Mouse (Mus musculus) liver, embryonic 14.5 days (tissue): ENCODE measurements around the gene Cd55. TPM values are rescaled to one million over a fixed set of nuclear protein-coding genes. Genes with fewer than 3 reads are reported as not detected.

Source experiments
- ATAC-seq: fragments of 200-750 bp; cut with Nextera tagmentation; 2 replicates; pipeline ENCODE4 v1.8.0; 2017; ENCODE audit warnings: moderate number of reproducible peaks, mild to moderate bottlenecking, moderate library complexity; ENCODE audit not compliant: insufficient read depth
- DNase-seq, 3 experiments: peaks; one replicate each; pipeline ENCODE4 v3.0.0-alpha.2; 2012 to 2013; ENCODE audit warnings: low read depth in 3 of 3, low spot score in 3 of 3
- H3K27ac ChIP-seq: fragments of 300-500 bp; sonication (generic); 2 replicates; pipeline ENCODE4 v1.5.1; 2014; ENCODE audit warnings: moderate library complexity, mild to moderate bottlenecking, control low read depth, inconsistent platforms
- H3K27me3 ChIP-seq: fragments of 300-500 bp; sonication (generic); 2 replicates; pipeline ENCODE4 v1.6.1; 2014; ENCODE audit warnings: mild to moderate bottlenecking, low read length, moderate library complexity; ENCODE audit not compliant: control insufficient read depth, insufficient read depth
- H3K36me3 ChIP-seq: fragments of 300-500 bp; sonication (generic); replicated peaks from 2 replicates; pipeline ENCODE4 v1.6.1; 2014; ENCODE audit warnings: low read depth; ENCODE audit not compliant: control insufficient read depth, insufficient read depth
- H3K4me1 ChIP-seq, 2 experiments: fragments of 200-500 bp in 1 of 2; fragments of 300-500 bp in 1 of 2; sonication (generic) in 1 of 2; replicated peaks; 2 replicates each; pipeline ENCODE4 v1.6.1; 2012 to 2014; ENCODE audit warnings: antibody characterized with exemption in 1 of 2, inconsistent platforms in 1 of 2, low read length in 1 of 2; ENCODE audit not compliant: control insufficient read depth in 2 of 2, insufficient read depth in 2 of 2
- H3K4me2 ChIP-seq: fragments of 300-500 bp; sonication (generic); 2 replicates; pipeline ENCODE4 v1.6.1; 2014; ENCODE audit warnings: low read depth, mild to moderate bottlenecking, control low read depth, moderate library complexity
- H3K4me3 ChIP-seq, 2 experiments: fragments of 200-500 bp in 1 of 2; fragments of 300-500 bp in 1 of 2; sonication (generic) in 1 of 2; 2 replicates each; pipeline ENCODE4 v1.5.1; 2012 to 2014; ENCODE audit warnings: low read depth in 2 of 2, low read length in 2 of 2, mild to moderate bottlenecking in 2 of 2, control low read depth in 1 of 2, inconsistent platforms in 1 of 2, moderate library complexity in 1 of 2; ENCODE audit not compliant: insufficient read depth in 1 of 2
- H3K9ac ChIP-seq: fragments of 300-500 bp; sonication (generic); replicated peaks from 2 replicates; pipeline ENCODE4 v1.6.1; 2014; ENCODE audit warnings: mild to moderate bottlenecking, control low read depth, moderate library complexity
- H3K9me3 ChIP-seq: fragments of 300-500 bp; sonication (generic); 2 replicates; pipeline ENCODE4 v1.6.1; 2016; ENCODE audit warnings: low read length, mixed read lengths; ENCODE audit not compliant: control insufficient read depth
- CTCF ChIP-seq: IDR thresholded peaks from 2 replicates; pipeline ENCODE4 v1.5.1; 2016; ENCODE audit warnings: antibody characterized with exemption, low read depth, control low read depth
- EP300 ChIP-seq: IDR thresholded peaks from 2 replicates; pipeline ENCODE4 v1.6.1; 2016; ENCODE audit warnings: antibody characterized with exemption, low read depth
- WGBS: fragments of 180-500 bp; shearing (Covaris S2); extraction: QIAGEN DNeasy Blood & Tissue Kit; methylation state at CpG from one replicate; pipeline ENCODE4 v1.1.7; 2014; ENCODE audit not compliant: insufficient replicate concordance; 5-methylcytosine and 5-hydroxymethylcytosine counted together
- polyA plus RNA-seq, 2 experiments: library from polyadenylated mRNA; depleted of rRNA in 1 of 2; stranded (reverse) in 1 of 2; unstranded in 1 of 2; fragments of >200 nt; fragmentation: Nextera tagmentation in 1 of 2; extraction: Ambion mirVana in 1 of 2; gene quantifications; 2 replicates each; pipeline versions ENCODE4 v1.2.1 to v1.2.3; 2012 to 2014

Cd55 gene
- polyA plus RNA-seq (2012; rRNA removed) (10.7 and 15.9 TPM in 2 replicates), polyA plus RNA-seq (2014; fragmentation: Nextera tagmentation; extraction: Ambion mirVana) (19.6 and 21.7 TPM in 2 replicates)

DNA sequence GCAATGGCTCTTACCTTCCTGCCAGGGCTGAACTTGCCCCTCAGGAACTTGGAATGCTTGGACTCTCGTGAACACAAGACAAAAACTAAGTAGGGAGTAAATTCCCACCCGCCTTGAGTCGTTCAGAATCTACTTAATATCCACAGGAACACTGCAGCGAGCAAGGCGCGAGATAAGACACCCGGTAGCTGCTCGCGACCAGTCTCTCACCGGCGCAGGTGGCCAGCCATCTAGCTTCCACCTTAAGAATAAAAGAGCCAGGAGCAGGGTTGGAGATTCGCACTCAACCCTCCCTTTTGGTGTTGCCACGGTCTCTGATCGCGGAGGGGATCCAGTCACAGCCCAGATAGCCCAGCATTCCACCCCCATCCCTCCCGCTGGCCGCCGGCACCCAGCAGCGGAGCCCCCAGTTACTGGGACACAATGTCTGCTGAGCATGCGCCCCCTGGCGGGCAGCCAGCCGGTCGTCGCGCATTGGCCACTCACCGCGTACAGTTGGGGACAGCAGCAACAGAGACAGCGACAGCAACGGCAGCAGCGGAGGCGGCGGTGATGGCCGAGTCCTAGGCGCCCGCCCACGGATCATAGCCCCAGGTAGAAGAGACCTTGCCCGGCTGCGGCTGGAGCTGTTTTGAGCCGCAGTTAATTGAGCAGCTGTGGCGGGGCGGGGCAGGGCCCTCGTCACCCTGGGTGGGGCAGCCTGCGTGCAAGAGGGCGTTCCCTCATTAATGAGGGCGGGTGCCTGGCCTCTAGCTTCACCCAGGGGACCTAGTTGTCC lies at the start of gene Cd55:
Gene Cd55, minus strand, starts transcription at position 661 of the 778 bp plus-strand sequence.
- WGBS: under 1% methylated on average over 45 of the region's 45 CpGs
- ATAC-seq (peak; percentile 98), DNase-seq (peak; percentile 70 to 78 (median 71))
- Histone ChIP-seq H3K9me3 (no peaks in the 10 kb centered on the region), H3K27ac (peak within 1 kb of the TSS; percentile 83), H3K4me2 (peak within 1 kb of the TSS; percentile 92), H3K9ac (peak within 1 kb of the TSS; percentile 87), H3K27me3 (no peaks in the 10 kb centered on the region), H3K4me3 (peak within 1 kb of the TSS; percentile 73 to 81), H3K4me1 (peaks cover 7 to 11% of the 10 kb centered on the region in 2 experiments), H3K36me3 (peaks cover 2% of the 10 kb centered on the region)
- TF ChIP-seq EP300: no peak
- TF ChIP-seq CTCF: peak; percentile 99

DNA sequence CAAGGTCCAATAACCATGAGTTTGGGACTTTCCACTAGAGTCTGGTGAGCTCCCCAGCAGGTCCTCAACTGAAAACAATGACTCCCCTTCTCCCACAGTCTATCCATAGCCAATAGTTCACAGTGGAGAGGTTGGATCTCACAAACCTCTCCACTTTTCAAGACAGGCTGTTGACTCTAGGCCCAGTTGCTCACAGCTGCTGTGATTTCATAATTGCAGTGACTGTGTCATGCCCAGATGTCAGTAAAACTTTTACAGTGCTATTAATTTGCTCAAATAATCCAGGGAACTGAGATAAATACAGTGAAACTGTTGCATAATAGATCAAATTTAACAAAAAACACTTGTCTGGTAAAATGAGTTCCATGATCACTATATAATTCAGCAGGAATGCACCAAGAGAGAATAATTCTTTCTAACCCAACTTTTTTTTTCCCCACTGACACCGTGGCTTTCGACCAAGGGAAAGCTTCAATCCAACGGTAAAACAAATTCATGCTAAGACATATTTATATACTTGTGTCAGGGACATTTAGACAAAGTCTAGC lies 49.4 kb upstream of the Cd55 start:
- TF ChIP-seq EP300: no peak
- no peak for TF ChIP-seq CTCF
- no peak overlapping the region for H3K4me2 ChIP-seq
- no peak overlapping the region for H3K9ac ChIP-seq
- no peak for ATAC-seq
- DNase-seq: no peak
- H3K4me1 ChIP-seq: peaks cover 3 to 22% of the 10 kb centered on the region in 2 experiments
- no peak overlapping the region for H3K27ac ChIP-seq
- no peaks in the 10 kb centered on the region for H3K9me3 ChIP-seq
- no peaks in the 10 kb centered on the region for H3K36me3 ChIP-seq
- H3K4me3 ChIP-seq: no peak overlapping the region
- no peaks in the 10 kb centered on the region for H3K27me3 ChIP-seq
- WGBS: 65% methylated on average over 3 of the region's 3 CpGs

GRCm38 (mm10) chr1:130508957-130509350 lies 46.4 kb upstream of the Cd55 start:
- no peak for DNase-seq
- Histone ChIP-seq H3K9me3 (no peaks in the 10 kb centered on the region), H3K36me3 (no peaks in the 10 kb centered on the region), H3K4me3 (no peak overlapping the region), H3K4me1 (peaks cover 3 to 13% of the 10 kb centered on the region in 2 experiments), H3K27ac (no peak overlapping the region), H3K9ac (no peak overlapping the region), H3K27me3 (no peaks in the 10 kb centered on the region), H3K4me2 (no peak overlapping the region)
- TF ChIP-seq CTCF (no peak), EP300 (no peak)
- no peak for ATAC-seq
- WGBS: 41% methylated on average over 2 of the region's 2 CpGs

DNA sequence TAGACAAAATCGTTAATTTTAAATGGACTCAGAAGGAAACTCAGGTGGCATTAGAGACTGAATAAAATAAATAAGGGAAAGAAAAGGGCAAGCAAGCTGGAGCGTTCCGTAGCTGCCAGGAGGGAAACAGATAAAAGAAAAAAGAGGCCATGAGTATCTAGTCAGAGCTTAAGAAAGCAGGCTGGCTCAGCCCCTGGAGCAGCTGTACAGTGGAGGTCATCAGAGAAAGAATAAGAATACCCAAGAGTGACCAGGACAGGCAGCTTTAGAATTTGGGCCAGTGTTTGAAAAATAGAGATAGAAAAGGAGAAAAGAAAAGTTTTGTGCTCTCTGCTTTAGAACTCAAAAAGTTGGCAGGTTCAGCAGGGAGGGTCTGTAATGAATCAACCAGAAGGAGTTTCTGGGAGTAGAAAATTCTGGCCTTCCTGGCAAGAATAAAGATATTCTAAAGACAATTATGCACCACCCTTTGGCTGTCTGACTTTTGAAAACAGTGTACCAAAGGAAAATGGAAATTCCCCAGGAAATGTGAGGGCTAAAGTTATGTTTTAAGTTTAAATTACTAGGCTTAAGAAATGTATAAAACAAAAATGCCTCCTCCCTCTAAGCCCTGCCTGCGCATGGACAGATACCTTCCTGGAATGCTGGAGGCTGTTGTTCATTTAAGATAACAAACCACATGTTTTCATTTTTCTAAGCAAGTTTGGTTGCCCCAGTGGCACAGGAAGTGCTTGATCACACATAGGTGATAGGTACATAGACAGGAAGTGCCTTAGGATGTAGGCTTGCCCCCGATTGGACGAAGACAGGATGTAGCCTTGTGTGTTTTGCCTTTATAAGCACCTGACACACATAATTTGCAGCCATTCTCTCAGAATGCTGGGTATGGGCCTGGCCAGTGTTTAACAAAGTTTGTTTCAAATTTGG lies 45.7 kb upstream of the Cd55 start:
- Histone ChIP-seq H3K4me2 (0 out of 2 replicates have a peak overlapping the region, but pooled peaks have one; percentile 12), H3K36me3 (no peaks in the 10 kb centered on the region), H3K4me1 (peaks cover 3 to 13% of the 10 kb centered on the region in 2 experiments), H3K9ac (no peak overlapping the region), H3K4me3 (no peak overlapping the region), H3K9me3 (no peaks in the 10 kb centered on the region), H3K27me3 (no peaks in the 10 kb centered on the region), H3K27ac (no peak overlapping the region)
- TF ChIP-seq CTCF: no peak
- peak; percentile 30; the same call in 1 of the 2 replicates for TF ChIP-seq EP300
- ATAC-seq (peak; percentile 81), DNase-seq (peak; percentile 13 to 35 (median 19))
- 22% methylated on average over 6 of the region's 6 CpGs for WGBS
